Mouse (Mus musculus): ENCODE results near the gene Epc2. TPM values are rescaled to one million over a fixed set of nuclear protein-coding genes. Genes with fewer than 3 reads are reported as not detected.

Epc2 gene
- polyA plus RNA-seq (2012; rRNA removed) = 0.70 and 1.1 TPM in 2 replicates

DNA sequence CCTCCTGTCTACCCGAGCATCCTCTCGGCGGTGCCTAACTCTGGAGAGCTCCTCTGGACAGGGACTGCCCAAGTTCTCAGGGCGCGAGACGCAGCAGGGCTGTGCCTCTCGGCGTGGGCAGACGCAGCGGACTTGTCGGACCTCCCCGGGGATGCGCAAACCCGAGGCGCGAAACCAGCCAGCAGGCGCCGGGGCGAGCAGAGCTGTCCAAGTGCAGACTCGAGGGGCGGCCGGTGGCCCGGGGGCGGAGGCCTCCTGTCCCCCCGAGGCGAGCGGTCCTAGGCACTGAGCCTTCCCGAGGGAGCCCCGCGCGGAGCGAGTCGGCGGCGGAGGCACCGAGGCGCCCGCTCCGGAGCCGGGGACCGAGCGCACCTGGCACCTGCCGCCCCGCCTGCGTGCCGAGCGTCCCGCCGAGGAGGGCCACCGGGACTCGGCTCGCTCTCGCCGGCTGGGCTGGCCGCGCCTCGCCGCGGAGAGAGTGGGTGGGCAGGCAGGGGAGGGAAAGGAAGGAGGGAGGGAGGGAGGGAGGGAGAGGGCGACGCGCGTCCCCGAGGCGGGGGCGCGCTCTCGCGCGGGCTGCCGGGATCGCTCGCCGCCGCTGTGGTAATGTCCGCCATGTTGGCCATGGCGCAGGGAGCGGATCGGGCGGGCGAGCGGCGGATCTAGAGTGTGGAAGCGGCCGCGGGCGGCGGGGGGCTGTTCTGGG lies at the start of gene Epc2:
TSS of gene Epc2 (plus strand) at position 556 of the 706 bp plus-strand sequence.

Other genes with a start within 250 kb of the Epc2 start
- 0.10 and 0.18 TPM in 2 replicates for gene Kif5c, start 167.8 kb downstream of the Epc2 start, polyA plus RNA-seq (2012; rRNA removed)

Measured in stomach, adult 2 months (tissue).